Mouse (Mus musculus): ENCODE results near the gene Phc2.
"Not testable (repeated sequence)": the region's sequence is repeated elsewhere in the genome, so short reads cannot be mapped to it uniquely, and the experiment has no call there.

The Phc2 gene

DNA sequence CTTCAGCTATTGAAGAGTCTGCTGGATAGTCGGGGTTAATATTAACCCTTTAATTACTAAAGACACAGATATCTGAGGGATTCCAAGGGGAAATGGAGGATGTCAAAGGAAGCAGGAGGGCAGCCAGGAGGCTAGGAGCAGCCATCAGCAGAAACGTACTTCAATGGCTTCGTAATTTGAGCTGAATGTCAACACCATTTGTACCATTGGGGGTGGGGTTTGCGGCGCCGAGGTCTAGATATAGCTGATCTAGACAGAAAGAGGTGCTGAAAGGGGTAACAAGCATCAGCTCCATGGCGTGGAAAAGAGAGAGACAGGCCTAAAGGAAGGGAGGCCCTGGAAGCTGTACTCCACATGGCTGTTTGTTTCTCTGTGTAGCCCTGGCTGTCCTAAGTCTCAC is 7.7 kb upstream of the Phc2 start:
- DNase-seq (ENCODE audit: low spot score), result no peak

- peak; percentile 80 for DNase-seq (ENCODE audit: low spot score)
Measured at GRCm38 (mm10) chr4:128648567-128649255, 5.8 kb upstream of the Phc2 start.

GRCm38 (mm10) chr4:128651530-128651929 is 3.0 kb upstream of the Phc2 start:
- DNase-seq (ENCODE audit: low spot score), result no peak

- no peak for DNase-seq (ENCODE audit: low spot score)
Measured at GRCm38 (mm10) chr4:128652584-128653298, 1.8 kb upstream of the Phc2 start.

- no peak for DNase-seq (ENCODE audit: low spot score)
Measured at GRCm38 (mm10) chr4:128655446-128655845, 944 bp downstream of the Phc2 start.

DNA sequence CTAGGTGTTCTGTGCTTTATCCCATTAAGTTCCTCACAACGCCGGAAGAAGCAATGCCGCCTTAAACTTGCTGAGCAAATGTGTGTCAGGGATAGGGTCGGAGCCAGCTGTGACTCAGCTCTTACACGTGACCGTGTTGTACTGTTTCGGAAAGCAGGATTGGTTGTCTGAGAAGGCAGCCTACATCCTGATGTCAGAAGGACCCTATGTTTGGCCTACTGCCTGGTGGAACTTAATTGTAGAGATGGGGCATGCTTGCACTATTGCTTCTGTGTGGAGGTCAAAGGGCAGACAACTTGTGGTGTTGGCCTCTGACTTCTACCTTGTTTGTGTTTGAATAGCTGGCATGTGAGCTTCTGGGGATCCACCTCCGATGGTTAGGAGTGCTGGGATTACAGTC is 5.7 kb downstream of the Phc2 start:
- DNase-seq (ENCODE audit: low spot score), result peak; percentile 57

- no peak for DNase-seq (ENCODE audit: low spot score)
Measured at GRCm38 (mm10) chr4:128661063-128661462, 6.6 kb downstream of the Phc2 start.

DNA sequence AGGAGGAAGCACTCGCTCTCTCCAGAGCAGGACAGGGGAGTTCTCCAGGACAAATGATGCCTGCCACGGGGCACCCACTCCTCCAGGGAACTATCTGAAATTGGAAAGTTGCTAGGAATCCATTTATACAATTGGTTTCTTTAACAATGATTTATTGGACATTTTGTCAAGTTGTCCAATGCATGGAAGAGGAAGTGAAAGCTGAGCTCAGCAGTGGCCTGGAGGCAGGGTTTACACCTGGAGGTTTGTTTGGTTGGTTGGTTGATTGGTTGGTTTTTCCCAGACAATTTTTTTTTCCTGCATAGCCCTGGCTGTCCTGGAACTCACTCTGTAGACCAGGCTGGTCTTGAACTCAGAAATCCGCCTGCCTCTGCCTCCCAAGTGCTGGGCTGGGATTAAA is 9.5 kb downstream of the Phc2 start:
- DNase-seq (ENCODE audit: low spot score), result no peak

GRCm38 (mm10) chr4:128666362-128666761 is 11.9 kb downstream of the Phc2 start:
- DNase-seq (ENCODE audit: low spot score), result peak; percentile 22

DNA sequence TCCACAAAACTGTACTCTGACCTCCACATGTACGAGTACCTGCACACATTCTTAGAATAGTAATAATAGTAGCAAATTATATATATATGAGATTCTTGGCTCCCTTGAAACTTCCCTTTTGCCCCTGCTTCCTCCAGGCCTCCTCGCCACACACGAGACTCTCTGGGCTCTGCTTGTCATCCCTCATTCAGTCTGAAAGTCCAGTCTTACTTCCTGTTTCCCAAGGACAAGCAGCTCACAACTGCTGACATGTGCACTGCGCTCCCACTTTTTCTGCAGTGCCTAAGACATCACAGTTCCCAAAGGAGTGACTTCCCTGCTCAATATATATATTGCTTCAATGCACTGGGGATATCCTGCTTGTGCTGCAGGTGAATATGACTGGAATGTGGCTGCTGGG is 12.7 kb downstream of the Phc2 start:
- not testable (repeated sequence) for DNase-seq (ENCODE audit: low spot score)

DNA sequence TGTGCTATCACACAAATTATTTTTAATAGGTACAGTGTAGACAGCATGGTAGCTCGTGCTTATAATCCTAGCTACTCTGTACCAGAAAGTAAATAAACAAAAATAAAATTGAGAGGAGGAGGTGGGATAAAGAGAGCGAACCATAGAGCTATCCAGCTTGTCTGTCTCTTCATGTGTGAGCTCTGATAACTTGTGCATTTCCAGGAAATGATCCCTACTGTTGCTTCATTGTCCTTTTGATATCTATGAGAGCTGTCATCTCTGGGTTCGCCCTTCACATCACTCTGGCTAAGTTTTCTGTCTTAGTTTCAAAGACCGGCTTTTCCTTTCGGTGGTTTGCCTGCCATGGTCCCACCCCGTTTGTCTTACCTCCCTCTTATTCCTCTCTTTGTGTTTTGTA is 14.7 kb downstream of the Phc2 start:
- DNase-seq (ENCODE audit: low spot score), result no peak

DNA sequence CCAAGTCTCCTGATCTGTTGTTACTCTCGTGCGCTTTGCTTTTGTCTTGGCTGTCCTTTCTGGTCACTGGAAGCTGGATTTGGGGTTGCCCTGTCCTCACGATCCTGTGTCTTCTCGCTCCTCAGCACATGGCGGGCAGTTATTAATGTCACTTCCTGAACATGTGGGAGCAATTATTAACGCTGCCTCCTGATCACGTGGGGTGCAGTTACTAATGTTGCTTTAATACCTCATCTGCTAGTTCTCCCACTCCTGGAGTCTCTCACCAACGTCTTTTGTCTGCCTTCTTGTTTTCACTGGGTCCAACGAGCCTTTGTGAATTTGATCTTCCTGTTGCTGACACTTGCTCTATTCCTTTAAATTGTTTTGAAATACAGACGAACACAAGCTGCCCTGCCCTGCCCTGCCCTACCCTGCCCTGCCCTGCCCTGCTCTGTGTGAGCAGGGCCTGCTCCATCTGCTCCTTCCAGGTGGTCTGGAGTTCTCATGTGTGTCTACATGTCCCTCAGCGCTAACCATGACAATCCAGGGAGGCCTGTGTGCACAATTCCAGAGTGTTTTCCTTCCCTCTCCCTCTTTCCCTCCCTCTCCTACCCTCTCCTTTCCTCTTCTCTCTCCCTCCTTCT is 16.2 kb downstream of the Phc2 start:
- DNase-seq (ENCODE audit: low spot score), result no peak

DNA sequence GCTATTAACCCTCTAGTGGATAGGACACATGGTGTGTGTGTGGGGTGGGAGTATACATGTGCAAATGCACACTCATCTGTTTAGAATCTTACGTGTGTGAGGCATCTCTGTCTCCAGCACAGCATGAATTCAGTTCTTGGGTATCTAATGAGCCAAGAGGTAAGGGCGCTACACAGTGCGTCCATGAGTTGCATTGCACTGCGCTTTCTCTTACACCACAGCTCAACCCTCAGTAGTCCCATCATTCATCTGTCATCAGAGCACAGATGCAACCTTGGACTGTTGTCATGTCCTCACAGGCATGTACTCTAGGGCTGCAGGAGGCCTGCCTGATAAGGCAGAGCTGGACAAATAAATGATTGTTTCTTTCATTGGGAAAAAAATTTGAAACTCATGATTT is 18.0 kb downstream of the Phc2 start:
- DNase-seq (ENCODE audit: low spot score), result no peak

GRCm38 (mm10) chr4:128678564-128679217 is 24.2 kb downstream of the Phc2 start:
- DNase-seq (ENCODE audit: low spot score), result no peak

DNA sequence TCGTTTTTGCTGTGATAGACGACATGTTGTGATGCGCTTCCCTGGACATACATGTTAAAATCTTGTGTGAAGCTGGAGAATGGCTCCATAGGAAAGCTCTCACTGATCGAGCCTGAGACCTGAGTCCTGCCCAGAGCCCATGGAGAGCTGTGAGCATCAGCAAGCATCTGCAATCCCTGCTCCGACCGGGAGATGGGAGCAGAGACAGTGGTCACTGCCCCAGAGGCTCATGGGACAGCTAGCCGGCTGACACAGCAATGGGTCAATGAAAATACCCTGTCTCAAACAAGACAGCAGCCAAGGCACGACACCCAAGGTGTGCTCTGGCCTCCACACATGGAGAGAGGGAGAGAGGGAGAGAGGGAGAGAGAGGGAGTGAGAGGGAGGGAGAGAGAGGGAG is 26.6 kb downstream of the Phc2 start:
- peak; percentile 56 for DNase-seq (ENCODE audit: low spot score)

GRCm38 (mm10) chr4:128682281-128682680 is 27.8 kb downstream of the Phc2 start:
- DNase-seq (ENCODE audit: low spot score), result no peak

DNA sequence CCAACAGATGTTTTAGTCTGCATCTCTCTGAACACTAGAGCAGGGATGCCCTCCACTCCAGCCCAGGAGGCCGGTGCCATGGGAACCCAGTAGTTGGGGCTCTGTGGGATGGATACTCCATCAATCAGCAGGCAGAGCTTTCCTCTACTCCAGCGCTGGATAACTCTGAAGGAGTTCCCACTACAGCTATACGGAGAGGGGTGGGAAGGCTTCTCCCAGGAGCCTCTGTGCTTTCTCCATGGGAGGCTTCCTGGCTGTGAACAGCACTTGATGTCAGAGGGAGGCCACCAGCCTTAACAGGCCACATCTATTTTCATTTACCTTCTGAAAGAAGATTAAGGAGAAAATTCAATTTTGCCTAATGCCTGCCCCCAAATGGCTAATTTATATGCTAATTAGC is 29.2 kb downstream of the Phc2 start:
- DNase-seq (ENCODE audit: low spot score), result no peak

DNA sequence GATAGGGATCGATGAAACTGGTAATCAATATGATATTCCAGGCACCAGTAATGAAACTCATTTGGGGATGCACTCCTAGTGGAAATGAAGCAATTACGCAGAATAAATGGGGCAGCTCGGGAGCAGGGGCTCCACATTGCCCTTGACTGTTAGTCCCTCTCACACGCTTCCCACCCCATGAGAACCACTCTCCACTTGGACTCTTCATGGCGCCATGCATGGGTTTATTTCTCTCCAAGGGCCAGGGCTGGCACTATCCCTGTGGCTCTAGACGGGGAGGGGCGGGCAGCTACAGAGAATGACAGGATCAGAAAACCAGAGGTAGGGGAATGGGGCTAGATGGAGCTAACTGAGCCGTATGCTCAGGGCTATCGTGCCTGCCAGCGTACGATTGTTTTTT is 29.6 kb downstream of the Phc2 start:
- no peak for DNase-seq (ENCODE audit: low spot score)

GRCm38 (mm10) chr4:128688513-128688913 is 34.0 kb downstream of the Phc2 start:
- no peak for DNase-seq (ENCODE audit: low spot score)

GRCm38 (mm10) chr4:128688976-128689375 is 34.5 kb downstream of the Phc2 start:
- no peak for DNase-seq (ENCODE audit: low spot score)

DNA sequence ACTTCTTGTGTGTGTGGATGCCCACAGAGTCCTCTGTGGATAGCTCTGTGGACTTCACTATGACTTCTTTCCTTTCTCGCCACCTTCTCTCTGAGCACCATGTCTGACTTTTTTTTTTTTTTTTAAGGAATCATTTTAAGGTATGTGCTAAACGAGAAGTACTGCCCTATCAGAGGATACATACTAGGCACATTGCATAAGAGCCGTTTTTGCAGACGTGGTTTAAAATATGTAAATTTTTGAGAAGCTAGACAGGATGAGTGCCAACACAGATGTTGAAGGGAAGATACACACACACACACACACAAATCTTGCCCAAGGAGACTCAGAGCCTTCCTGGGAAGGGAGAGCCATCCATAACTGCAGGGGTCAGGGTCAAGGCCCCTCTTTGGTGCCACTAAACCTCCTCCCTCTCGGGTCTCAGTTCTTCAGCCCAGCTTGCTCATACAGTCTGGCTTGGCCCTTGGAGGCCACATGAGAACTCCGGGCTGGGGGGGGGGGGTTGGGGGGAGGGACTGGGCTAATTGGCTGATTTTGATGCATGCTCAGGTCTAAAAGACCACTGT is 35.3 kb downstream of the Phc2 start:
- no peak for DNase-seq (ENCODE audit: low spot score)

GRCm38 (mm10) chr4:128691195-128691594 is 36.7 kb downstream of the Phc2 start:
- DNase-seq (ENCODE audit: low spot score), result no peak
